Mouse (Mus musculus): ENCODE measurements around the gene Efna5. TPM values are rescaled to one million over a fixed set of nuclear protein-coding genes. Genes with fewer than 3 reads are reported as not detected.

Gene Efna5
- polyA plus RNA-seq, 1 experiment from 2014 or later, result 32.9 TPM

DNA sequence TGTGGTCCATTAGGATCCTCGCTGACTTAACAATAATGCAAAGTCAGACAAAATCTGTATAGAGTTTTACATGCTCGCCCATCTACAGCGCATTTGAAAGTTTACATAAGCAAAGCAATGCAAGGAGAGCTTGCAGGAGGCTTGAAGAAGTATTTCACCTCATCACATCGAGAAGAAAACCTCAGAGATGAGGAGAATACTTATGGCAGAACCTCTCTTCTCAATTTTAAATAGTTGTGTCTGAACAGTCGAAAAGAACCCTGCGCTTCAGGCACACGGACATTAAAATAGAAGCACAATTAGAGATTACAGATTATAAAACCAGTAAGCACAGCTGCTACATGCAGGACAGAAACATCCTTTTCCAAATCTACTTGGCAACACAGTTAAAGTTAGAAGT is 215.3 kb downstream of the Efna5 start:
- H3K9me3 ChIP-seq (ENCODE audit: control insufficient read depth, low read length), result no peaks in the 10 kb centered on the region
- no peak for DNase-seq (ENCODE audit: low spot score)
- H3K36me3 ChIP-seq (ENCODE audit: control insufficient read depth, insufficient read depth, low read length), result no peaks in the 10 kb centered on the region
- no peak overlapping the region for H3K9ac ChIP-seq (ENCODE audit: low read length)
- H3K4me3 ChIP-seq (ENCODE audit: low read depth, low read length), result no peak overlapping the region
- no peaks in the 10 kb centered on the region for H3K4me1 ChIP-seq (ENCODE audit: control insufficient read depth, insufficient read depth, low read length)
- no peak for ATAC-seq (ENCODE audit: insufficient number of reproducible peaks, low FRiP score, low TSS enrichment, low read depth)
- no peak overlapping the region for H3K27ac ChIP-seq (replicated peaks; ENCODE audit: low read depth, low read length)
- H3K4me2 ChIP-seq (ENCODE audit: low read depth, severe bottlenecking), result no peak overlapping the region
- WGBS, result 94% methylated on average over 7 of the region's 7 CpGs
- no peaks in the 10 kb centered on the region for H3K27me3 ChIP-seq (ENCODE audit: control insufficient read depth, insufficient read depth, low read length)

- no peaks in the 10 kb centered on the region for H3K9me3 ChIP-seq (ENCODE audit: control insufficient read depth, low read length)
- 92% methylated on average over 2 of the region's 2 CpGs for WGBS
- no peaks in the 10 kb centered on the region for H3K4me1 ChIP-seq (ENCODE audit: control insufficient read depth, insufficient read depth, low read length)
- no peaks in the 10 kb centered on the region for H3K36me3 ChIP-seq (ENCODE audit: control insufficient read depth, insufficient read depth, low read length)
- DNase-seq (ENCODE audit: low spot score), result no peak
- H3K4me2 ChIP-seq (ENCODE audit: low read depth, severe bottlenecking), result no peak overlapping the region
- no peak overlapping the region for H3K4me3 ChIP-seq (ENCODE audit: low read depth, low read length)
- H3K27ac ChIP-seq (replicated peaks; ENCODE audit: low read depth, low read length), result no peak overlapping the region
- ATAC-seq (ENCODE audit: insufficient number of reproducible peaks, low FRiP score, low TSS enrichment, low read depth), result no peak
- no peaks in the 10 kb centered on the region for H3K27me3 ChIP-seq (ENCODE audit: control insufficient read depth, insufficient read depth, low read length)
- H3K9ac ChIP-seq (ENCODE audit: low read length), result no peak overlapping the region
These were observed 216.4 kb downstream of the Efna5 start for GRCm38 (mm10) chr17:62664709-62665108.

DNA sequence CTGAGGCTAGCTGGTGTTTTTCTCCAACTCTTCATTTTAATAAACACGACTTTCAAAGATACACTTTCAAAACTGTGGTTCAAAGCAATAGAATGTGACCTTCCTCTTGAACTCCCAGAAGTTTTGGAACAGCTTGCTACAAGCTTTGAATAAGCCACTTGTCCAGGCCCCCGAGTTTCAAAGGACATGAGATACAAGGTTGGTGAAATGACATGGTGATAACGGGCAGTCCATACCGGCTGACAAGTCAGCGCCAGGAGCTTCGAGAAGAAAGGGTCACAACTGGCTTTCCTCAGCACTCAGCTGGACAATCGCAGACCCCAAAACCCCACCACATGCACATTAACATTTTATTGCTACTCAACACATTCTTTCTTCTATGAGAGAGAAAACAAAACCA is 219.3 kb downstream of the Efna5 start:
- no peak for DNase-seq (ENCODE audit: low spot score)
- no peak overlapping the region for H3K27ac ChIP-seq (replicated peaks; ENCODE audit: low read depth, low read length)

GRCm38 (mm10) chr17:62659501-62660175 is 221.5 kb downstream of the Efna5 start:
- Histone ChIP-seq H3K9me3 (ENCODE audit: control insufficient read depth, low read length) (no peaks in the 10 kb centered on the region), H3K4me2 (ENCODE audit: low read depth, severe bottlenecking) (no peak overlapping the region), H3K27me3 (ENCODE audit: control insufficient read depth, insufficient read depth, low read length) (no peaks in the 10 kb centered on the region), H3K9ac (ENCODE audit: low read length) (no peak overlapping the region), H3K4me1 (ENCODE audit: control insufficient read depth, insufficient read depth, low read length) (no peaks in the 10 kb centered on the region), H3K27ac (replicated peaks; ENCODE audit: low read depth, low read length) (no peak overlapping the region), H3K4me3 (ENCODE audit: low read depth, low read length) (no peak overlapping the region), H3K36me3 (ENCODE audit: control insufficient read depth, insufficient read depth, low read length) (no peaks in the 10 kb centered on the region)
- no peak for ATAC-seq (ENCODE audit: insufficient number of reproducible peaks, low FRiP score, low TSS enrichment, low read depth)
- no peak for DNase-seq (ENCODE audit: low spot score)
- whole genome bisulfite sequencing, result 88% methylated on average over 14 of the region's 14 CpGs

More for the DNA sequence above, 219.3 kb downstream of the Efna5 start:
- no peaks in the 10 kb centered on the region for H3K9me3 ChIP-seq (ENCODE audit: control insufficient read depth, low read length)
- H3K4me3 ChIP-seq (ENCODE audit: low read depth, low read length), result no peak overlapping the region
- H3K4me1 ChIP-seq (ENCODE audit: control insufficient read depth, insufficient read depth, low read length), result no peaks in the 10 kb centered on the region
- no peak overlapping the region for H3K9ac ChIP-seq (ENCODE audit: low read length)
- WGBS, result 50% methylated on average over 7 of the region's 7 CpGs
- H3K27me3 ChIP-seq (ENCODE audit: control insufficient read depth, insufficient read depth, low read length), result no peaks in the 10 kb centered on the region
- ATAC-seq (ENCODE audit: insufficient number of reproducible peaks, low FRiP score, low TSS enrichment, low read depth), result no peak
- no peak overlapping the region for H3K4me2 ChIP-seq (ENCODE audit: low read depth, severe bottlenecking)
- no peaks in the 10 kb centered on the region for H3K36me3 ChIP-seq (ENCODE audit: control insufficient read depth, insufficient read depth, low read length)

DNA sequence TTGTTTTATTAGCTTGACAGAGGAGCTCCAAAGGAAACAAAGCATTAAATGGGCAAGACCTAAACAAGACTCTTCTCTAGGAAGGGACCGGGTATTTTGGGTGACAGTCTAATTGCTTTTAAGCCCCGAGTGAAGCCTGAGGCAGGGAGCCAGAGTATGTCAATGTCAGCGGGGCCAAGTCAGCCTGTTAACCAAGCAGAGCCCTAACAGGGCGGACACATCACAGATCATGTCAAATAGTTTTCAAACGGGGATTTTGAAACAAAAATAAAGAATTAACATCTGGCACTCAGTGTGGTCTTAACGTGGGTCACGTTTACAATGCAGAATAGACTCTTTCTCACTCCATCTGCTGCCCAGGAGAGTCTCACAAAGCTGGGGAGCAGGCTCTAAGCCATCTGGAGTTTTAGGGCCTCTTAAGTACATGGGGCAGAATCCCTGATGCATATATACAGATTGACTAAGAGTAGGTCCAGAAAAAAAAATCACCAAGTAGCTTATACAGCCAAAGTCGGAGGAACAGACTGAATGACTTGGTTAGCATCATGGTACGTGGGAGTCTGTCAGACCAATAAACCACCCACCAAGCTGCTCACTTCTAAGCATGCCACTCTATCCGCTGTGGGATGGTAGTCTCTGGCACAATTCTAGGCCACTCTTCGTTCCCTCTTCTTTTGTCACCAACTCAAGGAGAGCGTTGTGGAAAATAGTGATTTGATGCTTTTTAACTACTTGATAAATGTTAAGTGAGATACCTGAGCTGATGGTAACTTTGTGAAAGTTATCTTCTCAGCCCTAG is 223.1 kb downstream of the Efna5 start:
- H3K27me3 ChIP-seq (ENCODE audit: control insufficient read depth, insufficient read depth, low read length), result no peaks in the 10 kb centered on the region
- no peaks in the 10 kb centered on the region for H3K4me1 ChIP-seq (ENCODE audit: control insufficient read depth, insufficient read depth, low read length)
- H3K4me2 ChIP-seq (ENCODE audit: low read depth, severe bottlenecking), result no peak overlapping the region
- no peak overlapping the region for H3K27ac ChIP-seq (replicated peaks; ENCODE audit: low read depth, low read length)
- DNase-seq (ENCODE audit: low spot score), result no peak
- H3K9me3 ChIP-seq (ENCODE audit: control insufficient read depth, low read length), result no peaks in the 10 kb centered on the region
- no peak overlapping the region for H3K9ac ChIP-seq (ENCODE audit: low read length)
- H3K36me3 ChIP-seq (ENCODE audit: control insufficient read depth, insufficient read depth, low read length), result no peaks in the 10 kb centered on the region
- 41% methylated on average over 12 of the region's 12 CpGs for WGBS
- no peak for ATAC-seq (ENCODE audit: insufficient number of reproducible peaks, low FRiP score, low TSS enrichment, low read depth)
- H3K4me3 ChIP-seq (ENCODE audit: low read depth, low read length), result no peak overlapping the region

- Histone ChIP-seq H3K9ac (ENCODE audit: low read length) (no peak overlapping the region), H3K4me1 (ENCODE audit: control insufficient read depth, insufficient read depth, low read length) (no peaks in the 10 kb centered on the region), H3K4me3 (ENCODE audit: low read depth, low read length) (no peak overlapping the region), H3K36me3 (ENCODE audit: control insufficient read depth, insufficient read depth, low read length) (no peaks in the 10 kb centered on the region), H3K9me3 (ENCODE audit: control insufficient read depth, low read length) (no peaks in the 10 kb centered on the region), H3K27me3 (ENCODE audit: control insufficient read depth, insufficient read depth, low read length) (no peaks in the 10 kb centered on the region), H3K27ac (replicated peaks; ENCODE audit: low read depth, low read length) (no peak overlapping the region), H3K4me2 (ENCODE audit: low read depth, severe bottlenecking) (no peak overlapping the region)
- WGBS, result 81% methylated on average over 7 of the region's 7 CpGs
- ATAC-seq (ENCODE audit: insufficient number of reproducible peaks, low FRiP score, low TSS enrichment, low read depth), result no peak
- no peak for DNase-seq (ENCODE audit: low spot score)
These were observed 224.1 kb downstream of the Efna5 start for GRCm38 (mm10) chr17:62657051-62657450.

- ATAC-seq (ENCODE audit: insufficient number of reproducible peaks, low FRiP score, low TSS enrichment, low read depth) (no peak), DNase-seq (ENCODE audit: low spot score) (no peak)
- H3K36me3 ChIP-seq (ENCODE audit: control insufficient read depth, insufficient read depth, low read length), result no peaks in the 10 kb centered on the region
- no peaks in the 10 kb centered on the region for H3K9me3 ChIP-seq (ENCODE audit: control insufficient read depth, low read length)
- H3K9ac ChIP-seq (ENCODE audit: low read length), result no peak overlapping the region
- no peaks in the 10 kb centered on the region for H3K4me1 ChIP-seq (ENCODE audit: control insufficient read depth, insufficient read depth, low read length)
- H3K4me3 ChIP-seq (ENCODE audit: low read depth, low read length), result no peak overlapping the region
- whole genome bisulfite sequencing, result 70% methylated on average over 7 of the region's 7 CpGs
- H3K4me2 ChIP-seq (ENCODE audit: low read depth, severe bottlenecking), result no peak overlapping the region
- no peaks in the 10 kb centered on the region for H3K27me3 ChIP-seq (ENCODE audit: control insufficient read depth, insufficient read depth, low read length)
- no peak overlapping the region for H3K27ac ChIP-seq (replicated peaks; ENCODE audit: low read depth, low read length)
These were observed 224.5 kb downstream of the Efna5 start for GRCm38 (mm10) chr17:62656591-62656990.

- Histone ChIP-seq H3K9ac (ENCODE audit: low read length) (no peak overlapping the region), H3K4me3 (ENCODE audit: low read depth, low read length) (no peak overlapping the region), H3K9me3 (ENCODE audit: control insufficient read depth, low read length) (no peaks in the 10 kb centered on the region), H3K27me3 (ENCODE audit: control insufficient read depth, insufficient read depth, low read length) (no peaks in the 10 kb centered on the region), H3K4me2 (ENCODE audit: low read depth, severe bottlenecking) (no peak overlapping the region), H3K27ac (replicated peaks; ENCODE audit: low read depth, low read length) (no peak overlapping the region), H3K4me1 (ENCODE audit: control insufficient read depth, insufficient read depth, low read length) (no peaks in the 10 kb centered on the region), H3K36me3 (ENCODE audit: control insufficient read depth, insufficient read depth, low read length) (no peaks in the 10 kb centered on the region)
- ATAC-seq (ENCODE audit: insufficient number of reproducible peaks, low FRiP score, low TSS enrichment, low read depth) (no peak), DNase-seq (ENCODE audit: low spot score) (no peak)
- WGBS, result 54% methylated on average over 16 of the region's 16 CpGs
These were observed 225.2 kb downstream of the Efna5 start for GRCm38 (mm10) chr17:62655819-62656355.

Data from limb, embryonic 11.5 days (tissue).